Mouse (Mus musculus): Measurements from ENCODE around the gene Thra. TPM values are rescaled to one million over a fixed set of nuclear protein-coding genes. Genes with fewer than 3 reads are reported as not detected.

Gene Thra
- total and polyA plus RNA-seq, 3 experiments: 1.1 to 3.9 (median 3.8) TPM

DNA sequence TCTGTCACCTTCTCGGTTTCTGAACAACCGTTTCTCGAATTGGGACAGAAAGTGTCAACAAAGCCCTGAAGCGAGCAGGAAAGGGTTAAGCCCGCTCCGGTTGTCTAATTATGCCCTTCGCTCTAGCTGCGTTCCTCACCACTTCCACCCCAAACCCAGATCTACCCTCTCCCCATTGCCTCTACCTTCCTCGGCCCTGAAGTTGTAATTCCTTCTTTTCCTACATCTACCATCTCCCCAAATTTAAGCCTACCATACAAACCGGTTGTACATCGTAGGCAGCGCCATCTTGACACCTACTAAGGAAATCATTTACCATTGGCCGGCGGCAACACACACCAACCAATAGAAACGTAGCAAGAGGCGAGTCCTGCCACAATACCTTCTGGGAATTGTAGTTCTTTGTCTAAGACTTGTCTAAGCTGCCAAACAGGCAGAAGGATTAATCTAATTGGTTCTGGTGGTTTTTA lies 11.3 kb upstream of the Thra start, which contains the start of gene Med24:
TSS of gene Med24 (minus strand) at position 317 of the 470 bp plus-strand sequence.
- H3K36me3 ChIP-seq (replicated peaks in 1 of 2; ENCODE audit: control insufficient read depth in 1 of 2, insufficient read depth in 1 of 2, low read length in 1 of 2): peaks cover 24 to 37% of the 10 kb centered on the region in 2 experiments
- no peak for TF ChIP-seq IRF4 (IDR thresholded peaks at IDR 0.05; ENCODE audit: low read depth, low read length)
- peak; percentile 75 for TF ChIP-seq NRF1 (IDR thresholded peaks at IDR 0.05; ENCODE audit: low read depth, low read length)
- TF ChIP-seq POLR2AphosphoS2 (IDR thresholded peaks at IDR 0.05; ENCODE audit: low read depth, low read length): peak; percentile 90; the same call in 1 of the 2 replicates
- TF ChIP-seq USF1 (IDR thresholded peaks at IDR 0.05; ENCODE audit: low read depth, low read length): no peak
- peak; percentile 85 for TF ChIP-seq POLR2A (IDR thresholded peaks at IDR 0.05; ENCODE audit: low read depth, low read length)
- TF ChIP-seq ZNF384 (IDR thresholded peaks at IDR 0.05; ENCODE audit: low read depth, low read length): no peak
- TF ChIP-seq ETS1 (conservative IDR thresholded peaks at IDR 0.05; ENCODE audit: low read depth, low read length): no peak
- TF ChIP-seq KAT2A (IDR thresholded peaks at IDR 0.05; ENCODE audit: insufficient replicate concordance, low read length): peak; percentile 99
- no peak for TF ChIP-seq BHLHE40 (IDR thresholded peaks at IDR 0.05; ENCODE audit: low read depth, low read length)
- TF ChIP-seq EP300 (IDR thresholded peaks at IDR 0.05; ENCODE audit: low read length): 0 out of 2 replicates have a peak, but pooled peaks have one; percentile 12
- TF ChIP-seq SIN3A (IDR thresholded peaks at IDR 0.05; ENCODE audit: low read length): peak; percentile 80
- peak; percentile 78 for TF ChIP-seq ELF1 (IDR thresholded peaks at IDR 0.05; ENCODE audit: low read depth, low read length)
- TF ChIP-seq CHD1 (IDR thresholded peaks at IDR 0.05; ENCODE audit: low read depth, low read length): no peak
- TF ChIP-seq SMC3 (IDR thresholded peaks at IDR 0.05; ENCODE audit: low read depth, low read length): no peak
- no peak for TF ChIP-seq UBTF (IDR thresholded peaks at IDR 0.05; ENCODE audit: low read depth, low read length)
- no peak for TF ChIP-seq JUN (IDR thresholded peaks at IDR 0.05; ENCODE audit: insufficient read depth, low read depth, low read length)
- no peak for TF ChIP-seq E2F4 (IDR thresholded peaks at IDR 0.05; ENCODE audit: insufficient replicate concordance, low read depth, low read length)
- TF ChIP-seq TBP (conservative IDR thresholded peaks at IDR 0.05; ENCODE audit: low read depth, low read length): peak; percentile 90
- TF ChIP-seq PAX5 (IDR thresholded peaks at IDR 0.05; ENCODE audit: low read length): no peak
- peak; percentile 45; the same call in 1 of the 2 replicates for TF ChIP-seq MXI1 (IDR thresholded peaks at IDR 0.05; ENCODE audit: low read depth, low read length)
- no peak for TF ChIP-seq MAFK (IDR thresholded peaks at IDR 0.05; ENCODE audit: insufficient replicate concordance, low read length)
- no peak for TF ChIP-seq ZMIZ1 (IDR thresholded peaks at IDR 0.05; ENCODE audit: low read depth, low read length)
- peak; percentile 80 for TF ChIP-seq TCF12 (IDR thresholded peaks at IDR 0.05; ENCODE audit: low read depth, low read length)
- TF ChIP-seq ZKSCAN1 (IDR thresholded peaks at IDR 0.05; ENCODE audit: borderline replicate concordance, low read depth, low read length): no peak
- 0 out of 2 replicates have a peak, but pooled peaks have one; percentile 38 for TF ChIP-seq MYC (IDR thresholded peaks at IDR 0.05; ENCODE audit: low read depth, low read length)
- 0 out of 2 replicates have a peak, but pooled peaks have one; percentile 79 for TF ChIP-seq NELFE (IDR thresholded peaks at IDR 0.05; ENCODE audit: low read depth, low read length)
- TF ChIP-seq MAX (IDR thresholded peaks at IDR 0.05; ENCODE audit: low read length): 0 out of 2 replicates have a peak, but pooled peaks have one; percentile 59
- peak; percentile 99 for TF ChIP-seq HCFC1 (IDR thresholded peaks at IDR 0.05; ENCODE audit: low read depth, low read length)
- TF ChIP-seq CTCF (conservative IDR thresholded peaks at IDR 0.05 in 1 of 2, IDR thresholded peaks at IDR 0.05 in 1 of 2; ENCODE audit: low read depth in 2 of 2, low read length in 2 of 2): peak in 1 of 2 experiments; percentile 8; a peak in 1 of 4 replicates
- TF ChIP-seq USF2 (conservative IDR thresholded peaks at IDR 0.05; ENCODE audit: low read depth, low read length): no peak
- no peak for TF ChIP-seq JUND (conservative IDR thresholded peaks at IDR 0.05; ENCODE audit: low read depth, low read length)
- peak; percentile 85; the same call in 1 of the 2 replicates for TF ChIP-seq GABPA (IDR thresholded peaks at IDR 0.05; ENCODE audit: insufficient replicate concordance, low read depth, low read length)
- TF ChIP-seq RAD21 (IDR thresholded peaks at IDR 0.05; ENCODE audit: low read depth, low read length): no peak
- peak; percentile 98 for TF ChIP-seq CHD2 (IDR thresholded peaks at IDR 0.05; ENCODE audit: low read length)
- no peak for TF ChIP-seq ZC3H11A (IDR thresholded peaks at IDR 0.05; ENCODE audit: low read depth, low read length)
- TF ChIP-seq MEF2A (IDR thresholded peaks at IDR 0.05; ENCODE audit: borderline replicate concordance, low read depth, low read length): 0 out of 2 replicates have a peak, but pooled peaks have one; percentile 20
- peak within 1 kb of the TSS; percentile 50 for H3K9ac ChIP-seq (ENCODE audit: insufficient read depth, low read depth)
- dilution Hi-C loops (cut with MboI; ENCODE audit: extremely low pct_ligation_motif_present, extremely low pct_unique_long_range_greater_than_20kb, low sequenced_read_pairs) (no loop called here), in situ Hi-C loops (cut with MboI; ENCODE audit: low pct_ligation_motif_present, low pct_unique_long_range_greater_than_20kb, low sequenced_read_pairs) (loop anchor here (10.0 kb wide), 1 partner anchor 56 kb away; no protein-coding TSS in a partner anchor)
- H3K27me3 ChIP-seq (replicated peaks): peaks cover 11% of the 10 kb centered on the region
- H3K27ac ChIP-seq (ENCODE audit: insufficient read depth, low read depth): no peak within 1 kb of the TSS
- H3K4me1 ChIP-seq (ENCODE audit: control insufficient read depth in 1 of 2, insufficient read depth in 2 of 2): peaks cover 0 to 17% of the 10 kb centered on the region in 2 experiments; a peak in 2 of 4 replicates
- H3K79me2 ChIP-seq (replicated peaks; ENCODE audit: control insufficient read depth, extremely low read depth, insufficient read depth, poor library complexity, severe bottlenecking): peaks cover 12% of the 10 kb centered on the region
- H3K9me3 ChIP-seq (replicated peaks; ENCODE audit: low read length): peaks cover 2% of the 10 kb centered on the region
- H3K4me3 ChIP-seq (replicated peaks in 1 of 3; ENCODE audit: low read depth in 2 of 3, low read length in 2 of 3, poor library complexity in 1 of 3): peak within 1 kb of the TSS; percentile 75 to 100 (median 80)
- H3K4me2 ChIP-seq (ENCODE audit: insufficient read depth, low read depth, poor library complexity, severe bottlenecking): peak within 1 kb of the TSS; percentile 89
- peak; percentile 96 for DNase-seq (ENCODE audit: extremely low read depth)
